Mouse (Mus musculus) kidney, postnatal 0 days (tissue): ENCODE measurements around the gene Wscd2. TPM values are rescaled to one million over a fixed set of nuclear protein-coding genes. Genes with fewer than 3 reads are reported as not detected.

Experiments used
- ATAC-seq: fragments of 200-750 bp; cut with Nextera tagmentation; replicated peaks from 2 replicates; pipeline ENCODE4 v1.8.0; 2017; ENCODE audit warnings: low read depth, moderate number of reproducible peaks, moderate TSS enrichment, moderate library complexity; ENCODE audit not compliant: low FRiP score
- DNase-seq: peaks from one replicate; pipeline ENCODE4 v3.0.0-alpha.2; 2016; ENCODE audit warnings: low spot score
- H3K27ac ChIP-seq: fragments of 300-500 bp; sonication (generic); 2 replicates; pipeline ENCODE4 v1.5.1; 2014; ENCODE audit warnings: mild to moderate bottlenecking
- H3K27me3 ChIP-seq: fragments of 300-500 bp; sonication (generic); 2 replicates; pipeline ENCODE4 v1.6.1; 2014; ENCODE audit warnings: low read length, mixed read lengths; ENCODE audit not compliant: insufficient read depth
- H3K36me3 ChIP-seq: fragments of 300-500 bp; sonication (generic); 2 replicates; pipeline ENCODE4 v1.6.1; 2014; ENCODE audit warnings: low read length, mixed read lengths; ENCODE audit not compliant: insufficient read depth
- H3K4me1 ChIP-seq: fragments of 300-500 bp; sonication (generic); replicated peaks from 2 replicates; pipeline ENCODE4 v1.6.1; 2014; ENCODE audit warnings: antibody characterized with exemption, low read length, mixed read lengths; ENCODE audit not compliant: insufficient read depth
- H3K4me2 ChIP-seq: fragments of 300-500 bp; sonication (generic); 2 replicates; pipeline ENCODE4 v1.6.1; 2014; ENCODE audit warnings: mild to moderate bottlenecking, low read length, moderate library complexity, mixed read lengths
- H3K4me3 ChIP-seq: fragments of 300-500 bp; sonication (generic); replicated peaks from 2 replicates; pipeline ENCODE4 v1.5.1; 2014; ENCODE audit warnings: low read depth, low read length
- H3K9ac ChIP-seq: fragments of 300-500 bp; sonication (generic); 2 replicates; pipeline ENCODE4 v1.6.1; 2014; ENCODE audit warnings: low read depth, low read length
- H3K9me3 ChIP-seq: fragments of 300-500 bp; sonication (generic); replicated peaks from 2 replicates; pipeline ENCODE4 v1.6.1; 2016; ENCODE audit warnings: low read length, inconsistent platforms, mixed read lengths
- CTCF ChIP-seq: IDR thresholded peaks from 2 replicates; pipeline ENCODE4 v1.5.1; 2016; ENCODE audit warnings: antibody characterized with exemption, low read depth, mild to moderate bottlenecking, moderate library complexity
- WGBS: fragments of 180-500 bp; shearing (Covaris S2); extraction: QIAGEN DNeasy Blood & Tissue Kit; methylation state at CpG from one replicate; pipeline ENCODE4 v1.1.7; 2014; 5-methylcytosine and 5-hydroxymethylcytosine counted together
- polyA plus RNA-seq: library from polyadenylated mRNA; unstranded; fragments of >200 nt; fragmentation: Nextera tagmentation; extraction: Ambion mirVana; gene quantifications from 2 replicates; pipeline ENCODE4 v1.2.1, GENCODE M21; 2015

Gene Wscd2
- polyA plus RNA-seq, 1 experiment from 2014 or later = 1.7 TPM

DNA sequence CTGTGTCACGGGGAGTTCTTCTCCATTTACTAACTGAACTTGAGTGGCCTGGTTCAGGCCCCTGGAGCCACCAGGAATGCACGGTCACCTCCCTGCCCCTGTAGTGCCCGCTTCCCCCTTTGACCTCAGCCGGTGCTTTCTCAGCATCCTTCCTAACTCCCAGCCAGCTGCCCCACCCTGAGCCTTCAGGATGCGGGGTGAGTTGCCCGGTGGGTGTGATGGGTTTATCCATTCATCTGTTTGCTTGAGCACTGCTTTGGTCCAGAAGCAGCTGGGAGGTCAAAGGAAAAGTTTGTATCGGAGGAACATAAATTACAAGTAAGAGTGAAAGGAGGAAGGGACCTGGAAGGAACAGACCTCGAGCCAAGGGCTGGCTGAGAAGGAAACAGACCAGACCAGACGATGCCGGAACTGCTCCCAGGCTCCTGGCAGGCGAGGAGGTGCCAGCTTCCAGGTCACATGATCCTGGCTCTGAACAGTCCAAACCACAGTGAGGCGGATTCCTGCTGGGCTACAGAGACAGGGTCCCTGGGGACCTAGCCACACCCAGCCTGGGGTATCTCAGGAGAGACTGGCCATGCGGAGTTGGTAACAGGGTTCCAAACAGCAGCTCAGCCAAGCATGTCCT lies 144.0 kb downstream of the Wscd2 start:
- Histone ChIP-seq H3K27ac (peak overlapping the region; percentile 42; the same call in 1 of the 2 replicates), H3K27me3 (no peaks in the 10 kb centered on the region), H3K4me2 (no peak overlapping the region), H3K36me3 (no peaks in the 10 kb centered on the region), H3K9ac (no peak overlapping the region), H3K4me1 (peaks cover 15% of the 10 kb centered on the region), H3K9me3 (no peaks in the 10 kb centered on the region), H3K4me3 (no peak overlapping the region)
- WGBS = 15% methylated on average over 13 of the region's 13 CpGs
- ATAC-seq (0 out of 2 replicates have a peak, but pooled peaks have one; percentile 59), DNase-seq (peak; percentile 78)
- no peak for TF ChIP-seq CTCF

DNA sequence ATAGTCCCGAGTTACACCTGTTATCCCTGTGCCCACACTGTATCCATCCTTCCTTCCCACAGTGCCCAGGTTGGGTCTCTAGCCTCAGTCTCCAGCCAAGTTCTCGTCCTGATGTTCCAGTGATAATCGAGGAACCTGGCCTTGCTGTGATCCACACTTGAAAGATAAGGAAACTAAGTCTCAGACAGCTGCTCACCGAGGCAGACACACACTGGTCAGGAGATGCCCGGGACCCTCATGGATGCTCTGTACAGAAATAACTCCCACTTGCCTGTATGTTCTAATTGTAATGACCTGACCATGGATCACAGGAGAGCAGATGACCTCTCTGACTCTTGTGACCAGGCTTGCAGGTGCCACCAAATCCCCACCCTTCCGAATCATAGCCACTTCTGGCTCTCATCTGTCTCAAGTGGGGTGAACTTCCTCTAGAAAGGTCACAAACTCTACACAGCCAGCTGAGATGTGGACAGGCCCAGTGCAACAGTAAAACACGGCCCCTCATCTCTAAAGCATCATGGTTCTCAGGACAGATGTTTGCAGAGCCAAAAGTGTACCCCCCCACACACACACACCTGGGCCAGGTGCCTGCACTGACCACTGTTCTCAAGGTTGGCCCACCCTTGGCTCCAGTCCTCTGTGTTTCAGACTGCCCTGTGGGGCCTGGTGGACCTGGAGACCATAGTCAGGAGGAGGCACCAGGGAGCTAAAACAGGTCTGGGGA lies 144.9 kb downstream of the Wscd2 start:
- Histone ChIP-seq H3K9me3 (no peaks in the 10 kb centered on the region), H3K4me1 (peaks cover 11% of the 10 kb centered on the region; the same call in 1 of the 2 replicates), H3K27me3 (no peaks in the 10 kb centered on the region), H3K27ac (no peak overlapping the region), H3K4me2 (no peak overlapping the region), H3K9ac (no peak overlapping the region), H3K36me3 (no peaks in the 10 kb centered on the region), H3K4me3 (no peak overlapping the region)
- DNase-seq (no peak), ATAC-seq (no peak)
- WGBS = 74% methylated on average over 7 of the region's 7 CpGs
- TF ChIP-seq CTCF = no peak

DNA sequence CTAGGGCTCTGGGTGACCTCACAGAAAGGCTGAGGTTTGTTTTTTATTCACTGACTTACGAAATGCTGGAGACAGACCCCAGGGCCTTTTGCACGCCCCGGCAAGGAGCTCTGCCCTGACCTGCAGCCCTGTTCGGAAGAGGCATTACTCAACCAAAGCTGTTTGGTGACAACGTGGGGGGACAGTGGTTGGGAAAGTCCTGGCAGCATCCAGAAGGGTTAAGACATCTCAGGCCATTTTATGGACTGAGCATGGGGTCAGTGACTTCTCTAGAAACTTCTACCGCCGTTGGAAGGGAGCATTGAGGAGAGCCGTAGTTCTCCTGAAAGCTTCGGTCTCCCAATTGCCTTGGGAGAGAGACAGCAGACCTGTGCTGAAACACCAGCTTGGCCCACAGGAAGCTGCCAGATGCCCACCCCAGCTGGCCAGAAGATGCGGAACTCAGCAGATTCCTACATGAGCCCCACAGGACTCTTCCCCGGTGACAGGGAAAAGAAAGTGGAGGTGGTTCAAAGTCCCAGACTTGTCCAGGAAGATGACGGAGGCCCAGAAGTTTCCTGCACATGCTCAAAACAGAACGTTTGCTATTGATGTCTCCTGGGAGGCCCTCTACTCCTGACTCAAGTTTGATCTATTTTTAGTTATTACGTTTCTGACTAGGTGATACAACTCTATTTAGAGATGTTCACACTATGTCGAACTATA lies 145.9 kb downstream of the Wscd2 start:
- Histone ChIP-seq H3K4me2 (no peak overlapping the region), H3K9ac (no peak overlapping the region), H3K27ac (no peak overlapping the region), H3K27me3 (no peaks in the 10 kb centered on the region), H3K4me1 (peaks cover 9% of the 10 kb centered on the region; the same call in 1 of the 2 replicates), H3K36me3 (no peaks in the 10 kb centered on the region), H3K4me3 (no peak overlapping the region), H3K9me3 (no peaks in the 10 kb centered on the region)
- 60% methylated on average over 15 of the region's 15 CpGs for WGBS
- ATAC-seq = no peak
- no peak for TF ChIP-seq CTCF
- DNase-seq = no peak

DNA sequence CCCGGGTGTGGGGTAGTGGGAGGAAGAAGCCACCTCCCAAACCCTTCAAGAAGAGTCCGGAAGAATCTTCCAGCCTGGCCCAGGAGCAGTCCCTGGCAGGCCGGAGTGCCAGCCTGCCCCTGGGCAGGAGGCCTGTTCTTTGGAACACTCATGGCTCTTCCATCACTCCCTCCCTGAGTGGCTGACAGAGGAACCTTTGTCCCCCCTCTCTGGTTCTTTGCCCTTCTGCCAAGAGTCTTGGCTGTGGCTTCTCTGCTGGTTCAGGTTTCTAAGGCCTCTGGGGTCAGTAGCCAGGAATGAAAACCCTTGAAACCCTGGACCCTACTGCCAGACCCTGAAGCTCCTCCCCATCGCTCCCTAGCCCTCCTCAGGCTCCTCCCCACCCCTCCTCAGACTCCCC lies 147.5 kb downstream of the Wscd2 start:
- TF ChIP-seq CTCF = no peak
- no peak overlapping the region for H3K27ac ChIP-seq
- no peak overlapping the region for H3K4me2 ChIP-seq
- no peak for DNase-seq
- H3K4me1 ChIP-seq = peaks cover 9% of the 10 kb centered on the region; the same call in 1 of the 2 replicates
- no peak overlapping the region for H3K9ac ChIP-seq
- no peak overlapping the region for H3K4me3 ChIP-seq
- H3K9me3 ChIP-seq = no peaks in the 10 kb centered on the region
- H3K27me3 ChIP-seq = no peaks in the 10 kb centered on the region
- ATAC-seq = no peak
- H3K36me3 ChIP-seq = no peaks in the 10 kb centered on the region
- 44% methylated on average over 4 of the region's 4 CpGs for WGBS

DNA sequence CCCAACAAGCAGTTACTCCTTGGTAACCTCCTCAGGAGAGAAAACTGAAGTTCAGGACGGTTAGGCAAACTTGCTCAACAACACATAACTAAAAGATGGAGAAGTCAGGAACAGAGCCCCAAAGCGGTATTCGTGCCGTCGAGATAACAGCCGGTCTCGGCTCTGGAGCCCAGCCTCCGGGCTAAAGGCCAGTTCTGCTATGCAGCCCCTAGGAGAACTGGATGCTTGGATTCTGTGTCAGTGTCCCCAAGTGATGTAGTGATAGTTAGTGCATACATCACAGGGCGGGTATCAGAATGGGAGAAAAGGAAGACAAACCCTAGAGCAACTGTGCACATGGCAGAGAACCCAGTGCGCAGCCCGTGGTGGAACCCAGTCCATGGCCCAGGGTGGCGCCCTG lies 147.9 kb downstream of the Wscd2 start:
- Histone ChIP-seq H3K4me3 (no peak overlapping the region), H3K36me3 (no peaks in the 10 kb centered on the region), H3K9me3 (no peaks in the 10 kb centered on the region), H3K4me1 (peaks cover 6% of the 10 kb centered on the region; the same call in 1 of the 2 replicates), H3K27me3 (no peaks in the 10 kb centered on the region), H3K9ac (no peak overlapping the region), H3K27ac (no peak overlapping the region), H3K4me2 (no peak overlapping the region)
- ATAC-seq (no peak), DNase-seq (no peak)
- 72% methylated on average over 12 of the region's 12 CpGs for WGBS
- no peak for TF ChIP-seq CTCF

DNA sequence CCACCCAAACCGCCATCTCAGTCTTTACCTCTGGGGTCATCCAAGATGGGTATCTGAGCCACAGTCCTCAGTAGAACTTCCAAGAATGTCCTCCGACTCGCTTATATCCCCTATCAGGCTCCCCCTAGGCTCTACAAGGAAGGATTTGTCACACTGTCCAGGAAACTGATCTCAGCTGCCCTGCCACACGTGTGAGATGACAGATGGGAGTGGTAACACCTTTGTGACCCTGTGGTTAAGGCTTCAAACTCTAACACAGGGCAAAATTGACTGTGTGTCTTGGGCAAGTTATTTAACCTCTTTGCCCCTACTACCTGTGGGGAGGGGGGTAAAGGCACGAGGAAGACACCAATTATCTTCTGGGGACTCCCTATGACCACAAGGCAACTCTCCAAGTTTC lies 149.0 kb downstream of the Wscd2 start:
- Histone ChIP-seq H3K4me2 (no peak overlapping the region), H3K27me3 (no peaks in the 10 kb centered on the region), H3K4me1 (0 out of 2 replicates have a peak, but pooled peaks cover 4% of the 10 kb centered on the region), H3K9ac (no peak overlapping the region), H3K4me3 (no peak overlapping the region), H3K27ac (no peak overlapping the region), H3K9me3 (no peaks in the 10 kb centered on the region), H3K36me3 (no peaks in the 10 kb centered on the region)
- TF ChIP-seq CTCF = no peak
- DNase-seq = no peak
- 57% methylated on average over 5 of the region's 5 CpGs for WGBS
- no peak for ATAC-seq

Other genes with a start within 250 kb of the Wscd2 start
- 3.4 and 3.7 TPM in 2 replicates for gene Sgsm1, start 179.5 kb upstream of the Wscd2 start, polyA plus RNA-seq
- gene Aym1, start 133.0 kb upstream of the Wscd2 start, polyA plus RNA-seq = not detected in 2 replicates
- gene Cmklr1, start 160.1 kb downstream of the Wscd2 start, polyA plus RNA-seq = 7.5 and 8.3 TPM in 2 replicates
- gene 1700069L16Rik, start 234.4 kb downstream of the Wscd2 start, polyA plus RNA-seq = not detected in 2 replicates
- gene Ficd, start 245.5 kb downstream of the Wscd2 start, polyA plus RNA-seq = 5.4 TPM in 2 replicates